Mouse (Mus musculus) bone marrow macrophage, adult 2 months (primary cell): ENCODE results near the gene Retsat.

Experiments
- CTCF ChIP-seq: IDR thresholded peaks from 2 replicates; pipeline ENCODE4 v1.5.1; 2012; ENCODE audit warnings: low read depth, mild to moderate bottlenecking, low read length, moderate library complexity
- POLR2A ChIP-seq: IDR thresholded peaks from 2 replicates; pipeline ENCODE4 v1.6.1; 2012; ENCODE audit warnings: mild to moderate bottlenecking, low read depth, low read length, borderline replicate concordance

GRCm38 (mm10) chr6:72571826-72572225 lies 26.4 kb upstream of the Retsat start:
- TF ChIP-seq CTCF = no peak
- TF ChIP-seq POLR2A = no peak
